Comparison of ENCODE assay signal across 8 mouse cellular contexts in genomic region chr19:12573266-12574011, GRCm38 (mm10). TPM values are rescaled to one million over a fixed set of nuclear protein-coding genes. Genes with fewer than 3 reads are reported as not detected.
DNase-seq lines count a peak whose midpoint lies in the region; ATAC-seq and TF ChIP-seq lines count a peak whose summit lies in the region.

No protein-coding gene starts in this region.

- peak overlapping the region; percentile 55 for H3K4me2 ChIP-seq in embryonic facial prominence, embryonic 15.5 days (replicated peaks)
- H3K4me2 ChIP-seq in limb, embryonic 15.5 days: peak overlapping the region; percentile 55
- H3K4me2 ChIP-seq in midbrain, postnatal 0 days (ENCODE audit: low read depth, low read length, poor library complexity, severe bottlenecking): peak overlapping the region; percentile 50

- peak; percentile 98 for ATAC-seq in embryonic facial prominence, embryonic 15.5 days (ENCODE audit: insufficient number of reproducible peaks, low FRiP score, low TSS enrichment, low read depth)
- peak; percentile 95 for ATAC-seq in limb, embryonic 15.5 days (ENCODE audit: insufficient number of reproducible peaks, low FRiP score, low TSS enrichment, low read depth)
- ATAC-seq in midbrain, postnatal 0 days (ENCODE audit: low FRiP score): peak; percentile 100

- no peaks in the 10 kb centered on the region for H3K27me3 ChIP-seq in embryonic facial prominence, embryonic 15.5 days
- no peaks in the 10 kb centered on the region for H3K27me3 ChIP-seq in limb, embryonic 15.5 days
- no peaks in the 10 kb centered on the region for H3K27me3 ChIP-seq in midbrain, postnatal 0 days (ENCODE audit: insufficient read depth, low read length)

- H3K27ac ChIP-seq in embryonic facial prominence, embryonic 15.5 days (replicated peaks): peak overlapping the region; percentile 71
- peak overlapping the region; percentile 81 for H3K27ac ChIP-seq in limb, embryonic 15.5 days
- H3K27ac ChIP-seq in midbrain, postnatal 0 days (ENCODE audit: low read depth, low read length): no peak overlapping the region

- H3K9me3 ChIP-seq in embryonic facial prominence, embryonic 15.5 days (replicated peaks): no peaks in the 10 kb centered on the region
- H3K9me3 ChIP-seq in limb, embryonic 15.5 days: no peaks in the 10 kb centered on the region
- H3K9me3 ChIP-seq in midbrain, postnatal 0 days (ENCODE audit: low read length): no peaks in the 10 kb centered on the region

- peak overlapping the region; percentile 38 for H3K4me3 ChIP-seq in embryonic facial prominence, embryonic 15.5 days (replicated peaks)
- H3K4me3 ChIP-seq in limb, embryonic 15.5 days: peak overlapping the region; percentile 41
- H3K4me3 ChIP-seq in midbrain, postnatal 0 days (ENCODE audit: low read depth, low read length): peak overlapping the region; percentile 31

- peaks cover 17% of the 10 kb centered on the region for H3K4me1 ChIP-seq in embryonic facial prominence, embryonic 15.5 days
- H3K4me1 ChIP-seq in limb, embryonic 15.5 days: peaks cover 15% of the 10 kb centered on the region
- peaks cover 6% of the 10 kb centered on the region; the same call in 1 of the 2 replicates for H3K4me1 ChIP-seq in midbrain, postnatal 0 days (ENCODE audit: insufficient read depth, low read length)

- peak overlapping the region; percentile 29; the same call in 1 of the 2 replicates for H3K9ac ChIP-seq in embryonic facial prominence, embryonic 15.5 days
- H3K9ac ChIP-seq in limb, embryonic 15.5 days: peak overlapping the region; percentile 23
- peak overlapping the region; percentile 36 for H3K9ac ChIP-seq in midbrain, postnatal 0 days (replicated peaks; ENCODE audit: low read length, poor library complexity, severe bottlenecking)

- peaks cover 10% of the 10 kb centered on the region; the same call in 1 of the 2 replicates for H3K36me3 ChIP-seq in embryonic facial prominence, embryonic 15.5 days
- peaks cover 9% of the 10 kb centered on the region; the same call in 1 of the 2 replicates for H3K36me3 ChIP-seq in limb, embryonic 15.5 days
- H3K36me3 ChIP-seq in midbrain, postnatal 0 days (ENCODE audit: insufficient read depth, low read length): no peaks in the 10 kb centered on the region

- TF ChIP-seq CTCF in midbrain, postnatal 0 days (IDR thresholded peaks at IDR 0.05): no peak

- peak; percentile 11 for DNase-seq in cerebellum, adult 9-11 months
- no peak for DNase-seq in cerebellum, adult 18-20 months
- DNase-seq in heart, adult 9 months (ENCODE audit: low spot score in 2 of 2): peak; percentile 97 to 98
- DNase-seq in kidney, adult 9 months: peak; percentile 88
- DNase-seq in midbrain, postnatal 0 days (ENCODE audit: low spot score): peak; percentile 94
- peak; percentile 72 to 92 for DNase-seq in spleen, postnatal 10 days (ENCODE audit: low spot score in 2 of 2)

- 6% methylated on average over 14 of the region's 14 CpGs for WGBS in embryonic facial prominence, embryonic 15.5 days
- WGBS in limb, embryonic 15.5 days: 6% methylated on average over 14 of the region's 14 CpGs
- 4% methylated on average over 14 of the region's 14 CpGs for WGBS in midbrain, postnatal 0 days

RNA-seq across cellular contexts. Expression of gene Gm4952, which starts 26.3 kb away (rescaled TPM):
- polyA plus RNA-seq in embryonic facial prominence, embryonic 15.5 days (2015; fragmentation: Nextera tagmentation; extraction: Ambion mirVana): 0.13 TPM in 1 of 2 replicates, not detected in the other
- 0.10 TPM in 1 of 2 replicates, not detected in the other for polyA plus RNA-seq in limb, embryonic 15.5 days (2015; fragmentation: Nextera tagmentation; extraction: Ambion mirVana)
- total RNA-seq in midbrain, postnatal 0 days (2014; rRNA removed): 0.16 and 2.5 TPM in 2 replicates
- polyA plus RNA-seq in midbrain, postnatal 0 days (2015; fragmentation: Nextera tagmentation; extraction: Ambion mirVana): 0.28 and 0.52 TPM in 2 replicates

RNA-seq across cellular contexts. Expression of gene Fam111a, which starts 27.9 kb away (rescaled TPM):
- 22.0 and 23.9 TPM in 2 replicates for polyA plus RNA-seq in embryonic facial prominence, embryonic 15.5 days (2015; fragmentation: Nextera tagmentation; extraction: Ambion mirVana)
- polyA plus RNA-seq in limb, embryonic 15.5 days (2015; fragmentation: Nextera tagmentation; extraction: Ambion mirVana): 24.0 and 25.5 TPM in 2 replicates
- 2.3 and 4.2 TPM in 2 replicates for total RNA-seq in midbrain, postnatal 0 days (2014; rRNA removed)
- polyA plus RNA-seq in midbrain, postnatal 0 days (2015; fragmentation: Nextera tagmentation; extraction: Ambion mirVana): 2.4 and 2.7 TPM in 2 replicates

RNA-seq across cellular contexts. Expression of gene Glyat, which starts 59.7 kb away (rescaled TPM):
- 0.12 TPM in 1 of 2 replicates, not detected in the other for polyA plus RNA-seq in embryonic facial prominence, embryonic 15.5 days (2015; fragmentation: Nextera tagmentation; extraction: Ambion mirVana)
- polyA plus RNA-seq in limb, embryonic 15.5 days (2015; fragmentation: Nextera tagmentation; extraction: Ambion mirVana): not detected in 2 replicates
- not detected in 2 replicates for total RNA-seq in midbrain, postnatal 0 days (2014; rRNA removed)
- polyA plus RNA-seq in midbrain, postnatal 0 days (2015; fragmentation: Nextera tagmentation; extraction: Ambion mirVana): not detected in 2 replicates

Comparison
In these comparisons a context has a peak if more than half of its experiments do, and no peak if none do; other contexts are left out.
1. DNase-seq: peak in cerebellum, adult 9-11 months (single experiment), heart, adult 9 months (2 of 2), kidney, adult 9 months (single experiment), midbrain, postnatal 0 days (single experiment) and spleen, postnatal 10 days (2 of 2); none in cerebellum, adult 18-20 months (0 of 2).
2. Peak in every context shown above with its lines, with median percentiles within 50 percentile points of each other: ATAC-seq, H3K4me2 ChIP-seq, H3K4me3 ChIP-seq and H3K9ac ChIP-seq.